Mouse (Mus musculus): ENCODE data around the gene Bmt2. TPM values are rescaled to one million over a fixed set of nuclear protein-coding genes. Genes with fewer than 3 reads are reported as not detected.

The Bmt2 gene
- polyA plus RNA-seq, 1 experiment from 2014 or later, result 10.6 TPM

GRCm38 (mm10) chr6:13586154-13586553, 91.6 kb downstream of the Bmt2 start:
- no peaks in the 10 kb centered on the region for H3K4me1 ChIP-seq (ENCODE audit: control insufficient read depth, insufficient read depth, low read length)
- no peak for ATAC-seq (ENCODE audit: insufficient read depth, low FRiP score)
- no peaks in the 10 kb centered on the region for H3K27me3 ChIP-seq (ENCODE audit: control insufficient read depth, insufficient read depth, low read length)
- 69% methylated on average over 8 of the region's 8 CpGs for WGBS
- peaks cover 15% of the 10 kb centered on the region for H3K36me3 ChIP-seq (ENCODE audit: control insufficient read depth, insufficient read depth, low read length)
- no peak overlapping the region for H3K9ac ChIP-seq (ENCODE audit: low read length)
- H3K4me2 ChIP-seq (ENCODE audit: low read depth, low read length), result no peak overlapping the region
- H3K4me3 ChIP-seq (replicated peaks; ENCODE audit: low read length), result no peak overlapping the region
- no peak overlapping the region for H3K27ac ChIP-seq (ENCODE audit: low read length)
- H3K9me3 ChIP-seq (replicated peaks; ENCODE audit: control insufficient read depth, low read length), result no peaks in the 10 kb centered on the region

GRCm38 (mm10) chr6:13584788-13585187, 93.0 kb downstream of the Bmt2 start:
- WGBS, result 69% methylated on average over 6 of the region's 6 CpGs
- no peak overlapping the region for H3K27ac ChIP-seq (ENCODE audit: low read length)
- ATAC-seq (ENCODE audit: insufficient read depth, low FRiP score), result no peak
- no peaks in the 10 kb centered on the region for H3K9me3 ChIP-seq (replicated peaks; ENCODE audit: control insufficient read depth, low read length)
- H3K27me3 ChIP-seq (ENCODE audit: control insufficient read depth, insufficient read depth, low read length), result no peaks in the 10 kb centered on the region
- peaks cover 8% of the 10 kb centered on the region for H3K36me3 ChIP-seq (ENCODE audit: control insufficient read depth, insufficient read depth, low read length)
- H3K4me1 ChIP-seq (ENCODE audit: control insufficient read depth, insufficient read depth, low read length), result no peaks in the 10 kb centered on the region
- H3K4me3 ChIP-seq (replicated peaks; ENCODE audit: low read length), result no peak overlapping the region
- no peak overlapping the region for H3K4me2 ChIP-seq (ENCODE audit: low read depth, low read length)
- H3K9ac ChIP-seq (ENCODE audit: low read length), result no peak overlapping the region

- peak; percentile 58; the same call in 1 of the 2 replicates for ATAC-seq (ENCODE audit: insufficient read depth, low FRiP score)
- H3K27me3 ChIP-seq (ENCODE audit: control insufficient read depth, insufficient read depth, low read length), result no peaks in the 10 kb centered on the region
These were observed 95.7 kb downstream of the Bmt2 start for GRCm38 (mm10) chr6:13582075-13582474.

More at GRCm38 (mm10) chr6:13582075-13582474, 95.7 kb downstream of the Bmt2 start:
- Histone ChIP-seq H3K4me3 (replicated peaks; ENCODE audit: low read length) (no peak overlapping the region), H3K36me3 (ENCODE audit: control insufficient read depth, insufficient read depth, low read length) (peaks cover 4% of the 10 kb centered on the region; the same call in 1 of the 2 replicates), H3K4me1 (ENCODE audit: control insufficient read depth, insufficient read depth, low read length) (no peaks in the 10 kb centered on the region), H3K9ac (ENCODE audit: low read length) (no peak overlapping the region), H3K9me3 (replicated peaks; ENCODE audit: control insufficient read depth, low read length) (no peaks in the 10 kb centered on the region), H3K27ac (ENCODE audit: low read length) (no peak overlapping the region), H3K4me2 (ENCODE audit: low read depth, low read length) (no peak overlapping the region)
- WGBS, result 61% methylated on average over 1 of the region's 1 CpGs

Other genes with a start within 250 kb of the Bmt2 start
- gene Tmem168, start 69.9 kb downstream of the Bmt2 start, polyA plus RNA-seq (2015; fragmentation: Nextera tagmentation; extraction: Ambion mirVana), result 38.7 and 39.9 TPM in 2 replicates
- 2.9 and 3.0 TPM in 2 replicates for gene Gpr85, start 162.0 kb upstream of the Bmt2 start, polyA plus RNA-seq (2015; fragmentation: Nextera tagmentation; extraction: Ambion mirVana)
- 143 and 146 TPM in 2 replicates for gene 2610001J05Rik, start 193.6 kb upstream of the Bmt2 start, polyA plus RNA-seq (2015; fragmentation: Nextera tagmentation; extraction: Ambion mirVana)